Mouse (Mus musculus): ENCODE measurements around the gene Tor4a. TPM values are rescaled to one million over a fixed set of nuclear protein-coding genes. Genes with fewer than 3 reads are reported as not detected.

Gene Tor4a
- total and polyA plus RNA-seq, 3 experiments = 12.6 to 20.4 (median 15.3) TPM

- DNase-seq (ENCODE audit: extremely low read depth) = no peak
- H3K79me2 ChIP-seq (replicated peaks; ENCODE audit: control insufficient read depth, extremely low read depth, insufficient read depth, poor library complexity, severe bottlenecking) = no peaks in the 10 kb centered on the region
- H3K4me1 ChIP-seq (ENCODE audit: control insufficient read depth in 1 of 2, insufficient read depth in 2 of 2) = peaks cover 12 to 31% of the 10 kb centered on the region in 2 experiments
- H3K27me3 ChIP-seq (replicated peaks) = peaks cover 41% of the 10 kb centered on the region
- dilution Hi-C loops (cut with MboI; ENCODE audit: extremely low pct_ligation_motif_present, extremely low pct_unique_long_range_greater_than_20kb, low sequenced_read_pairs) (no loop called here), in situ Hi-C loops (cut with MboI; ENCODE audit: low pct_ligation_motif_present, low pct_unique_long_range_greater_than_20kb, low sequenced_read_pairs) (no loop called here)
- H3K4me3 ChIP-seq (replicated peaks in 1 of 3; ENCODE audit: low read depth in 2 of 3, low read length in 2 of 3, poor library complexity in 1 of 3) = peak overlapping the region in 1 of 3 experiments; percentile 52
- no peak overlapping the region for H3K9ac ChIP-seq (ENCODE audit: insufficient read depth, low read depth)
- peaks cover 0 to under 1% of the 10 kb centered on the region in 2 experiments for H3K36me3 ChIP-seq (replicated peaks in 1 of 2; ENCODE audit: control insufficient read depth in 1 of 2, insufficient read depth in 1 of 2, low read length in 1 of 2)
- peak overlapping the region; percentile 58 for H3K4me2 ChIP-seq (ENCODE audit: insufficient read depth, low read depth, poor library complexity, severe bottlenecking)
- H3K27ac ChIP-seq (ENCODE audit: insufficient read depth, low read depth) = no peak overlapping the region
- peaks cover 2% of the 10 kb centered on the region for H3K9me3 ChIP-seq (replicated peaks; ENCODE audit: low read length)
- TF ChIP-seq CHD1 (IDR thresholded peaks at IDR 0.05; ENCODE audit: low read depth, low read length) (0 out of 2 replicates have a peak, but pooled peaks have one; percentile 25), USF2 (conservative IDR thresholded peaks at IDR 0.05; ENCODE audit: low read depth, low read length) (no peak)
Observed at GRCm38 (mm10) chr2:25186575-25186930, 10.1 kb downstream of the Tor4a start.

DNA sequence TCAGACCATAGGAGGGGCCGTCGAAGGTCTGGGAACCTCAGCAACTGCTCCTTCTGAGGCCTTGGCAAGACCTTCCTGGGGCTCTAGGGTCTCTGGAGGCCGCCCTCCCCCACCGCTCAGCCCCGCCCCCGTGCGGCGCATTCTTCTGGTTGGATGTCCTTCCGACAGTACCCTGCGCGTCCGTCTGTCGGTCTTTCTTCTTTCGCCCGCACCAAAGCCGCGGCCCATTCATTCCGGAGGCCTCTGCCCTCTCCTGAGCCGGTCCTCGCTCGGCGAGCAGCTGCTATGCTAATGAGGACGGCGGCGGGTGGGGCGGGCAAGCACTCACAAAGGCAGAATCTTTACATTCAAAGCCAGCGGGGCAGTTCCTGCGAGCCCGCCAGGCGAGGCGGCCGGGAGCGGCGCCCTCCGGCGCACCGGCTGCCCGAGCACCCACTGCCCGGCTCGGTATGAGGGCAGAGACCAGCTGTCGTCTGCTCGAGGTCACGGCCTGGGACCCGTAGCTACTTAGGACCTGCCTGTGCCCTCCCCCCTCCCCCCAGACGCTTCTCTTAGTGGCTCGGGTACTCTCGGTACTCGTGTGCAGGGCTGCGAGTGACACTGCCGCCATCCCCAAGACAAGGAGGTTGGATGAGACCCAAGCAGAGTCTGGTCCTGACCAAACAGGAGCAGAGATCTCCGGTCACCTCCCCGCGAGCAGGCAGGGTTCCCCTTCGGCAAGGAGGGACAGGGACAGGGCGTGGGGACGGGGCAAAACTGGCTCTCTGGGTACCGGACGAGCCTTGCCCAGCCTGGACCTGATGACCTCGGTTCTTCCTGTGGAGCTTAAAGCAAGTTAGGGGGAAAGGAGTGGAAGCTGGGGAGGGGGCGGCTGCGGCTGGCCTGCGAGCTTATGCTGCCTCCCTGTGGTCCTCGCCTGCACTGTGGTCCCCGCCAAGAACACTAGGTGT lies 10.8 kb downstream of the Tor4a start:
- Histone ChIP-seq H3K9ac (ENCODE audit: insufficient read depth, low read depth) (peak overlapping the region; percentile 25; the same call in 1 of the 2 replicates), H3K27ac (ENCODE audit: insufficient read depth, low read depth) (0 out of 2 replicates have a peak overlapping the region, but pooled peaks have one; percentile 2), H3K4me1 (ENCODE audit: control insufficient read depth in 1 of 2, insufficient read depth in 2 of 2) (peaks cover 12 to 35% of the 10 kb centered on the region in 2 experiments), H3K36me3 (replicated peaks in 1 of 2; ENCODE audit: control insufficient read depth in 1 of 2, insufficient read depth in 1 of 2, low read length in 1 of 2) (no peaks in the 10 kb centered on the region), H3K4me3 (replicated peaks in 1 of 3; ENCODE audit: low read depth in 2 of 3, low read length in 2 of 3, poor library complexity in 1 of 3) (peak overlapping the region in 2 of 3 experiments; percentile 44 to 52), H3K27me3 (replicated peaks) (peaks cover 47% of the 10 kb centered on the region), H3K4me2 (ENCODE audit: insufficient read depth, low read depth, poor library complexity, severe bottlenecking) (peak overlapping the region; percentile 58), H3K9me3 (replicated peaks; ENCODE audit: low read length) (peaks cover 9% of the 10 kb centered on the region), H3K79me2 (replicated peaks; ENCODE audit: control insufficient read depth, extremely low read depth, insufficient read depth, poor library complexity, severe bottlenecking) (no peaks in the 10 kb centered on the region)
- TF ChIP-seq RAD21 (IDR thresholded peaks at IDR 0.05; ENCODE audit: low read depth, low read length) (peak; percentile 60), MAZ (IDR thresholded peaks at IDR 0.05; ENCODE audit: low read depth, low read length) (peak; percentile 61), ETS1 (conservative IDR thresholded peaks at IDR 0.05; ENCODE audit: low read depth, low read length) (0 out of 2 replicates have a peak, but pooled peaks have one; percentile 3), UBTF (IDR thresholded peaks at IDR 0.05; ENCODE audit: low read depth, low read length) (peak; percentile 70; the same call in 1 of the 2 replicates), MXI1 (IDR thresholded peaks at IDR 0.05; ENCODE audit: low read depth, low read length) (peak; percentile 51; the same call in 1 of the 2 replicates), TCF12 (IDR thresholded peaks at IDR 0.05; ENCODE audit: low read depth, low read length) (peak; percentile 57; the same call in 1 of the 2 replicates), MAX (IDR thresholded peaks at IDR 0.05; ENCODE audit: low read length) (no peak), ELF1 (IDR thresholded peaks at IDR 0.05; ENCODE audit: low read depth, low read length) (0 out of 2 replicates have a peak, but pooled peaks have one; percentile 13), CHD1 (IDR thresholded peaks at IDR 0.05; ENCODE audit: low read depth, low read length) (0 out of 2 replicates have a peak, but pooled peaks have one; percentile 7), NELFE (IDR thresholded peaks at IDR 0.05; ENCODE audit: low read depth, low read length) (no peak), CHD2 (IDR thresholded peaks at IDR 0.05; ENCODE audit: low read length) (0 out of 2 replicates have a peak, but pooled peaks have one; percentile 24), CTCF (conservative IDR thresholded peaks at IDR 0.05 in 1 of 2, IDR thresholded peaks at IDR 0.05 in 1 of 2; ENCODE audit: low read depth in 2 of 2, low read length in 2 of 2) (peak in 1 of 2 experiments; percentile 66; a peak in 2 of 4 replicates), PAX5 (IDR thresholded peaks at IDR 0.05; ENCODE audit: low read length) (no peak), SMC3 (IDR thresholded peaks at IDR 0.05; ENCODE audit: low read depth, low read length) (peak; percentile 57), RCOR1 (conservative IDR thresholded peaks at IDR 0.05; ENCODE audit: low read depth, low read length) (no peak), TBP (conservative IDR thresholded peaks at IDR 0.05; ENCODE audit: low read depth, low read length) (no peak), IRF4 (IDR thresholded peaks at IDR 0.05; ENCODE audit: low read depth, low read length) (0 out of 2 replicates have a peak, but pooled peaks have one; percentile 16), ZMIZ1 (IDR thresholded peaks at IDR 0.05; ENCODE audit: low read depth, low read length) (no peak), POLR2A (IDR thresholded peaks at IDR 0.05; ENCODE audit: low read depth, low read length) (peak; percentile 54; the same call in 1 of the 2 replicates)
- in situ Hi-C loops (cut with MboI; ENCODE audit: low pct_ligation_motif_present, low pct_unique_long_range_greater_than_20kb, low sequenced_read_pairs) = no loop called here
- dilution Hi-C loops (cut with MboI; ENCODE audit: extremely low pct_ligation_motif_present, extremely low pct_unique_long_range_greater_than_20kb, low sequenced_read_pairs) = no loop called here
- peak; percentile 27 for DNase-seq (ENCODE audit: extremely low read depth)
